Mouse (Mus musculus) c-Kit-positive CD71-positive TER-119-negative erythroid progenitor cells, embryonic 14.5 days (primary cell): Measurements from ENCODE around the gene Apol6.
"Not testable (repeated sequence)": the region's sequence is repeated elsewhere in the genome, so short reads cannot be mapped to it uniquely, and the experiment has no call there.

ENCODE experiments used
- DNase-seq: peaks from one replicate; pipeline ENCODE4 v3.0.0-alpha.2; 2013; ENCODE audit warnings: low read depth

Apol6 gene

DNA sequence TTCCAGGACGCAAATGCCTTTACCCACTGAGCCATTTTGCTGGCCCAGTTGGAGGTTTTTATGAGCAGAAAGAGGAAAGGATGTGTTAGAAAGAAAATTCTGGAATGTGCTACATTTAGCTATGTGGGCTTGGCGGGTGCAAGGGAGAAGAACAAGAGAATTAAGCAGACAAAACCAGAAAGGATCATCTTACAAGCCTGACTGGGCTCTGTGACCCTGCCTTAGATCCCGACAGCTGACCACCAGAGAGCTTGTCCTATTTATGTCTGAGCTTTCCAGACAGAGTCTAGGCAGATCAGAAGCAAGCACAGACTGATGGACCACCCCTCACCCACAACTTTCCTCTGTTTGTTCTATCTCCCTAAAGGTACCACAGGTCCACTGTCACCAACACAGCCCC lies 13.3 kb upstream of the Apol6 start:
- no peak for DNase-seq

DNA sequence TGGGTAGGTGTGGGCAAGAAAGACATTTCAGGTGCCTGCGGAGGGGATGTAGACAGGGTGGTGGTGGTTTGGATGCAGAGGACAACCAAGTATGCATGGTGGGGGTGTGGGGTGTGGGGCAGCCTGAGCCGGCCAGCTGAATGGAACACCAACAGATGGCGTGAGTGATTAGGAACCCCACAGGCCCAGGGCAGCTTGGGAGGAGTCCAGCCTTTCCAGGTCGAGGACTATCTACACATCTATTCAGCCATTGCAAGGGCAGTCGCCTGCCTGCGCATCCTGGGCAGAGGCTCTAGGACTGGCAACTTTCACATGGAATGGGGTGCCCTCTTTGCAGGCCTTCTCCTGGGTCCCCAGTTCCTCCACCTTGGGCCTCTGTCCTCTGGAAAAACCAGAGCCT lies 10.0 kb upstream of the Apol6 start:
- no peak for DNase-seq

- DNase-seq, result no peak
These were observed 8.9 kb upstream of the Apol6 start for GRCm38 (mm10) chr15:77035643-77036042.

GRCm38 (mm10) chr15:77036320-77036988 lies 8.1 kb upstream of the Apol6 start:
- DNase-seq, result no peak

- DNase-seq, result no peak
These were observed 7.6 kb upstream of the Apol6 start for GRCm38 (mm10) chr15:77036989-77037277.

- no peak for DNase-seq
These were observed 7.0 kb upstream of the Apol6 start for GRCm38 (mm10) chr15:77037278-77038161.

DNA sequence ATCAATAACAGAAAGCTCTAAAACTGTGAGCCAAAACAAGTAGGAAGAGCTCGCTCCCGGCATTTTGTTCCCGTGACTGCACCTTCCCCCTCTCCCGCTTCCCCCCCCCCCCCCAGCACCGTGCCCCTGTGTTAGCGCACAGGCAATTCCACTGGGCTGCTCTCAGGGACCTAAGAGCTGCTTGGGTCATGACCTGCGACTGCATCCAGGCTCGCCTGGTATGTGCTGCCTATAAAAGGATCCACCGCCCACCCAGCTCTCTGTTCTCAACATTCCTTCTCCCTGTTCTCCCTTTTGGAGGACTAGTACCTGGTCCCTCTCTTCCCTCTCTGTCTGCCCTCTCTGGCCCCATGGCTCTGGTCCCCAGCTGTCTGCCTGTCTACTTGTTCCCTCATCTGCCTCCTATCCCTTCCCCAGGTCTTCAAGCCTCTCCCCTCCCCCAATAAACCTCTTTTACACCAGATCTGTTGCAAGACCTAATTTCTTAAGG lies 5.3 kb upstream of the Apol6 start:
- DNase-seq, result no peak

- DNase-seq, result no peak
These were observed 3.7 kb upstream of the Apol6 start for GRCm38 (mm10) chr15:77040784-77041183.

- DNase-seq, result no peak
These were observed 1.1 kb downstream of the Apol6 start for GRCm38 (mm10) chr15:77045609-77046008.

GRCm38 (mm10) chr15:77050570-77050969 lies 6.0 kb downstream of the Apol6 start, which contains the start of gene Mb:
TSS of gene Mb (minus strand) at chr15:77050670.
- DNase-seq, result no peak

- no peak for DNase-seq
These were observed 7.6 kb downstream of the Apol6 start for GRCm38 (mm10) chr15:77052176-77052575.

GRCm38 (mm10) chr15:77053021-77053420 lies 8.5 kb downstream of the Apol6 start:
- DNase-seq, result no peak

DNA sequence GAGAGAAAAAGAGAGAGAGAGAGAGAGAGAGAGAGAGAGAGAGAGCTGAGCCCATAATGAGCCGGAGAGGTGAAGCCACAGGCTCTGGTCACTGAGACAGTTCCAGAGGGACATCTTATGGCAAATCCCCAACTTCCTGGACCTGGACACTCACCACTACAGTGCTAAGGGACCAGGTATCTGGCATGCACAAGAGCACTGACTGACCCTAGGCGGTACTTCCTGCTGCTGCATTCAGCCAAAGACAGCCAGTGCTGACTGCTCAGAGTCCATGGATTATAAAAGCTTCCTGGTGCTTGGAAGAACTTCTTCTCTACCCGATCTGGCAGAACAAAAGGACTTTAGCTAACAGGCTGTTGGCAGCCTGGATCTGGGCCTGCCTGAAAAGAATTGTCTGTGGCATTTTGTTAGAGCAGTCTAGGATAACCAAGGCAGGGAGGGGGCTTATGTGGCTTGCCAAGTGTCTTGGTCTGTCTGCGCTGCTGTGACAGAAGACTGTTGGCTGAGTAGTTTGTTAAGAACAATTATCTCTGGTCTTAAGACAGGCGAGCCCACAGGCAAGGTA lies 10.2 kb downstream of the Apol6 start:
- no peak for DNase-seq

- DNase-seq, result no peak
These were observed 11.7 kb downstream of the Apol6 start for GRCm38 (mm10) chr15:77056001-77056790.

- no peak for DNase-seq
These were observed 12.2 kb downstream of the Apol6 start for GRCm38 (mm10) chr15:77056791-77057051.

GRCm38 (mm10) chr15:77058566-77058965 lies 14.0 kb downstream of the Apol6 start:
- no peak for DNase-seq

DNA sequence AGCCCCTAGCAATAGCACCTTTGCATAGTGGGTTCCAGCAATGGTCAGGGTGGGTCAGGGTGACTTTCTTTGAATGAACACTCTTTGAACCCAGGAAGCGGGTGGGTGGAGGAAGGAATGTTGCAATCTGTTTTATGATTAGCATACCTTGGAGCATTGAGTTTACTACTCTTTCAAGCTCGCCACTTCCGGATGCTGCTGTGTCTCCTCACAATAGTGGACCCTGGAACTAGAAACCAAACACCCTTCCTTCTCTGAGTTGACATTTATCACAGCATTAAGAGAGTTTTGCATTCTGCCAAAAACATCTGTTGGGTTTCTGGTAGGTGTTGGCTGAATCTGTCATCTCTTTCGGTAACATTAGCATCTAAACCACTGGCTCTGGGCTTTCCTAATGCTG lies 14.9 kb downstream of the Apol6 start:
- not testable (repeated sequence) for DNase-seq

DNA sequence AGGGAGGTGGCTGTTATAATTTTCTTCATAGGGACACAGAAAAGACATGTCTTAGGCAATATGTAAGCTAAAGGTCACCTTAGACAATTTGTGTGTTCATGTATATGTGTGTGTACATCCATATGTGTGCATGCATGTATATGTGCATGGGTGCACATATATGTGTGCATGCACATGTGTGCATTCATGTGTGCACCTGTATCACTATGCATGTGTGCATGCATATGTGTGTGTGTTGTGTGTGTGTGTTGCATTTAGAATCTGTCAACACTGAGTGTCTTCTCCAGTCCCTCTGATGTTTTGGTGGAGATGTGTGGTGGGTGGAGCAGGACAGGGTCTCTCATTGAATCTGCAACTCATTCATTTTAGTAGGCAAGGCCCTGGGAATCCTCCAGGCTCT lies 18.2 kb downstream of the Apol6 start:
- DNase-seq, result no peak

DNA sequence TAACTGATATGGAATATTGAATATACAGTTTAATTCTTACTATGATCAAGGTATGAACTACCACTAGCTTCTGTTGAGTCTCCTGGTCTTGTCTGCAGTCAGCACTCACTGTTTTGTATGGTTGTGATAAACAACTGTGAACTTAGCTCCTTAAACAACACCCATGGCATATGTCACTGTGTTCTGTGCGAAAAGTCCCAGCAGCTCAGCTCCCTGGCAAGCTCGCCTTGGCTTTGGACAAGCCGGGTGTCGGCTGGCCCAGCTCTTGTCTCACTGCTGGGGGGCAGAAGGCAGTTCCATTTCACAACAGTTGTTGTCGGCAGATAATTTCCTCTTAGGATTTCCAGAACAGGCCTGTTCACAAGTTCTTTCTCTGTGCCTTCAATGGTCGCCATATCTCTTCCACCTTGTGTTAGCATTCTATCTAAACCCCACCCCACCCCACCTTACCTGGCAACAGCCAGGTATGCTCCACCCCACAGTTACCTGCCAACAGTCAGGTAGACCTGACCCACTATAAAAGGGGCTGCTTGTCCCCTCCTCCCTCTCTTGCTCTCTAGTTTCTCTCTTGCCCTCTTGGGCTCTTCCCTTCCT lies 20.8 kb downstream of the Apol6 start:
- DNase-seq, result no peak

DNA sequence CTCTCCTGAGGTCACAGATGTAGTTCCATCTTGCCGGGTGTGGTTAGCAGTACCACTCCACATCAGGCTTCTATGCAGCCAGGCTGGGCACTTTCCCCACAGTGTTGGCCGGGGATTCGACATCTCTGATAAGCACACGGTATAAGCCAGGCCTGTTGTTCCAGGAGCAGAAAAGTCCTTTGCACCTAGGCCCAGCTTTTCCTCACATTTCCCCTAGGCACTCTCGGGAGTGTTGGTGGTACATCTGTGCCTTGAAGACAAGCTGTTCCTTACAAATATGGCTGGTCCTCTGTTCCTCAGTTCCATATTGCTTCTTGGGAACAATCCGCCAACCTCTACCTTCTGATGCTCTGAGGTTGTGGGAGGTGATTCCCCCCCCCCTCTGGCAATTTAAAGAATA lies 21.7 kb downstream of the Apol6 start:
- DNase-seq, result no peak

GRCm38 (mm10) chr15:77068439-77068861 lies 23.9 kb downstream of the Apol6 start:
- DNase-seq, result no peak

DNA sequence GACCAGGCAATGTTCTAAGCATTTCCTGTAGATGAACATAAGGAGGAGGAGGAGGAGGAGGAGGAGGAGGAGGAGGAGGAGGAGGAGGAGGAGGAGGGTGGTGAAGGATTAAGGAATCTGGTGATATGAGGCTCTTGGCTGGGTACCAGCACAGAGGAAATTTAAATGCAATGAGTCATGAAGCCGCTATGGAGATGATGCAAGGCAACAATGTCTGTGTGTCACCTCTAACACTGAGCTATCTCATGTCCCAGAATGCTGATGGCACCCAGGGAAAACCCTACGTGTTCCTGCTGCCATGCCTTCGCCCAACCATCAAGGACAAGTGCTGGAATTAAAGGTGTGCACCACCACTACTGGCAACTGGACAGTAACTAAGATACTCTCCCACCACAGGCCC lies 24.5 kb downstream of the Apol6 start:
- no peak for DNase-seq
